Mouse (Mus musculus) limb, embryonic 15.5 days (tissue): ENCODE measurements around the gene Capn7. TPM values are rescaled to one million over a fixed set of nuclear protein-coding genes. Genes with fewer than 3 reads are reported as not detected.
A peak's percentile ranks its signal among the peaks of the same experiment; 100 is the strongest.

ENCODE experiments used
- ATAC-seq: fragments of 200-750 bp; cut with Nextera tagmentation; 2 replicates; pipeline ENCODE4 v1.8.0; 2017; ENCODE audit warnings: low read depth, moderate TSS enrichment; ENCODE audit not compliant: insufficient number of reproducible peaks, low FRiP score, low TSS enrichment
- H3K27ac ChIP-seq: fragments of 300-500 bp; sonication (generic); 2 replicates; pipeline ENCODE4 v1.5.1; 2015; ENCODE audit warnings: moderate library complexity, mild to moderate bottlenecking, inconsistent platforms
- H3K27me3 ChIP-seq: fragments of 300-500 bp; sonication (generic); 2 replicates; pipeline ENCODE4 v1.6.1; 2015; ENCODE audit warnings: inconsistent platforms
- H3K36me3 ChIP-seq: fragments of 300-500 bp; sonication (generic); 2 replicates; pipeline ENCODE4 v1.6.1; 2015; ENCODE audit warnings: inconsistent platforms
- H3K4me1 ChIP-seq: fragments of 300-500 bp; sonication (generic); 2 replicates; pipeline ENCODE4 v1.6.1; 2015; ENCODE audit warnings: inconsistent platforms
- H3K4me2 ChIP-seq: fragments of 300-500 bp; sonication (generic); 2 replicates; pipeline ENCODE4 v1.6.1; 2015; ENCODE audit warnings: mild to moderate bottlenecking, inconsistent platforms
- H3K4me3 ChIP-seq: fragments of 300-500 bp; sonication (generic); 2 replicates; pipeline ENCODE4 v1.5.1; 2015; ENCODE audit warnings: mild to moderate bottlenecking, inconsistent platforms
- H3K9ac ChIP-seq: fragments of 300-500 bp; sonication (generic); 2 replicates; pipeline ENCODE4 v1.6.1; 2015; ENCODE audit warnings: inconsistent platforms
- H3K9me3 ChIP-seq: fragments of 300-500 bp; sonication (generic); 2 replicates; pipeline ENCODE4 v1.6.1; 2016; ENCODE audit warnings: inconsistent platforms
- whole genome bisulfite sequencing: fragments of 180-500 bp; shearing (Covaris S2); methylation state at CpG from one replicate; pipeline ENCODE4 v1.1.7; 2015; 5-methylcytosine and 5-hydroxymethylcytosine counted together
- polyA plus RNA-seq: library from polyadenylated mRNA; unstranded; fragments of >200 nt; fragmentation: Nextera tagmentation; extraction: Ambion mirVana; gene quantifications from 2 replicates; pipeline ENCODE4 v1.2.1, GENCODE M21; 2015

Capn7 gene
- polyA plus RNA-seq, 1 experiment from 2014 or later: 42.7 TPM

DNA sequence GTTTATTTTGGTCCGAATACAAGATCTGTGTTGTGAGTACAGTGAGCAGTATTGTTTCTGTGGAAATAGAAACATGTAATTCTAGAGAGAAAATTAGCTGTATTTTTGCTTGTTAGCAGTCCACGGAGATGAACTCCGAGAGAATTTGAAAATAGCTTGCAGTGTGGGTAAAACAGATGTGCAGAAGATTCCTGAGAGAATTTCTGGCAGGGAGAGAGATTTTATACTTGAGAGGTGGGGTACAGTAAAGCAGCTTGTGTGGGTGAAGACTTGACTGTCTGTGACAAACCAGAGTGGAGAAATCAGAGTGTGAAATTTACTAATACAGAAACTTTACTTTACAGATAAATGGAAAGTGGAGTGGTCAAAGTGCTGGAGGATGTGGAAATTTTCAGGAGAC lies 32.9 kb downstream of the Capn7 start:
- Histone ChIP-seq H3K9ac (no peak overlapping the region), H3K27me3 (no peaks in the 10 kb centered on the region), H3K4me1 (no peaks in the 10 kb centered on the region), H3K27ac (no peak overlapping the region), H3K36me3 (peaks cover 73% of the 10 kb centered on the region), H3K4me2 (no peak overlapping the region), H3K9me3 (no peaks in the 10 kb centered on the region), H3K4me3 (no peak overlapping the region)
- no peak for ATAC-seq
- 74% methylated on average over 3 of the region's 3 CpGs for WGBS

DNA sequence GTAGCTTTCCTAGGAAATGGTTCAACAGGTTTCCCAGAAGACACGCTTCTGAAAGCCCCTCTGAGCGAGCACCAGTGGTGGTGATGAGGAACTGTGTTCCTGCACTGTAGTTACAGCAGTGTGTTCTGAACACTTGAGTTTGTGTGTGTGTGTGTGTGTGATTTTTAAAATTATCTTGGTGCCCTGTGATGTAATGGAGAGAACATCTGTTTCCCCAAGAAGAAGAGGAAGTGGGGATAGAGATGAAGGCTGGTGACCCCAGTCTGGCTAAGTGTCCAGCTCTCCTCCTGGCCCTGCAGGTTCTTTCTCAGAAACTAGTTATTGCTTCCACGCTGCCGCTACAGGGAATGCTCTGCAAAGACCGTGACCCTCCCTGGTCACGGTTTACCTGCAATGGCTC lies 38.0 kb downstream of the Capn7 start:
- Histone ChIP-seq H3K4me1 (no peaks in the 10 kb centered on the region), H3K36me3 (peaks cover 88% of the 10 kb centered on the region), H3K9ac (no peak overlapping the region), H3K4me3 (no peak overlapping the region), H3K9me3 (no peaks in the 10 kb centered on the region), H3K27ac (no peak overlapping the region), H3K4me2 (no peak overlapping the region), H3K27me3 (no peaks in the 10 kb centered on the region)
- ATAC-seq: no peak
- WGBS: 91% methylated on average over 6 of the region's 6 CpGs

DNA sequence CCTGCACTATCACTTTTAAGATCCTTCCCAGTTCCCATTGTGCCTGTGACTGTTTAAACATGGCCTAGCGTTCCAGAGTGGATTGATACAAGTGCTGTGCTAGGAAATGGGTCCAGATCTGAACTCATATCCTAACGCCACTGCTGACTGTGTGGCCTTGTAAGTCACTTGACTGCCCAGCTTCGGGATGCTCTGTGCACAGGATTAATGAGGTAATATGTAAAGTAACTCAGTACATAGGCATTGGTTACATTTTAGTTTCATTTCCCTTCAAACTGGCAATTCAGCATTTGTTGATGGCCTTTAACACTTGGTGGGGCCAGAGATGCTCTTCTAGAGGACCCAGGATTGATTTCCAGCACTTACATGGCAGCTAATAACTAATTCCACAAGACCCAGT lies 39.9 kb downstream of the Capn7 start:
- no peaks in the 10 kb centered on the region for H3K4me1 ChIP-seq
- H3K9me3 ChIP-seq: no peaks in the 10 kb centered on the region
- H3K27me3 ChIP-seq: no peaks in the 10 kb centered on the region
- no peak overlapping the region for H3K9ac ChIP-seq
- H3K27ac ChIP-seq: no peak overlapping the region
- 86% methylated on average over 3 of the region's 3 CpGs for WGBS
- H3K4me3 ChIP-seq: no peak overlapping the region
- ATAC-seq: no peak
- peaks cover 77% of the 10 kb centered on the region for H3K36me3 ChIP-seq
- H3K4me2 ChIP-seq: no peak overlapping the region

DNA sequence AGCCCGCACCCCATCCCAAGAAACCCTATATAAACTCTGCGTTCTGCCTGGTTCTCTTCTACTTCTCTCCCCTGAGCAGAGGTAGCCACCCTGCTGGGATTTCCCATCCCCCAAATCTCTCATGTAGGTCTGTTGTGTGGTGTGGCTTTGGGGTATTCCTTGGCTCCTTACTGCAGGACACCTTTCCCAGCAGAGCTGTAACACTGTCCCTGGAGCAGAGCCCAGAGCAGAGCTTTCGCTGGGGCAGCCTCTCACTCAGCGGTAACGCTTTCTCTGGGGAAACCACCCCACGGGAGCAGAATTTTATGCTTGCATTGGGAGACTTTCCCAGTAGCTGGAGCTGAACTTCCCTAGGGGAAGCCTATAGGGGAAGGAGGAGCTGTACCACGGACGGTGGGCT lies 45.8 kb downstream of the Capn7 start:
- ATAC-seq: no peak
- 81% methylated on average over 8 of the region's 8 CpGs for WGBS
- Histone ChIP-seq H3K27me3 (no peaks in the 10 kb centered on the region), H3K4me3 (no peak overlapping the region), H3K27ac (no peak overlapping the region), H3K4me2 (no peak overlapping the region), H3K36me3 (peaks cover 27% of the 10 kb centered on the region), H3K9ac (no peak overlapping the region), H3K4me1 (peaks cover 25% of the 10 kb centered on the region), H3K9me3 (no peaks in the 10 kb centered on the region)

DNA sequence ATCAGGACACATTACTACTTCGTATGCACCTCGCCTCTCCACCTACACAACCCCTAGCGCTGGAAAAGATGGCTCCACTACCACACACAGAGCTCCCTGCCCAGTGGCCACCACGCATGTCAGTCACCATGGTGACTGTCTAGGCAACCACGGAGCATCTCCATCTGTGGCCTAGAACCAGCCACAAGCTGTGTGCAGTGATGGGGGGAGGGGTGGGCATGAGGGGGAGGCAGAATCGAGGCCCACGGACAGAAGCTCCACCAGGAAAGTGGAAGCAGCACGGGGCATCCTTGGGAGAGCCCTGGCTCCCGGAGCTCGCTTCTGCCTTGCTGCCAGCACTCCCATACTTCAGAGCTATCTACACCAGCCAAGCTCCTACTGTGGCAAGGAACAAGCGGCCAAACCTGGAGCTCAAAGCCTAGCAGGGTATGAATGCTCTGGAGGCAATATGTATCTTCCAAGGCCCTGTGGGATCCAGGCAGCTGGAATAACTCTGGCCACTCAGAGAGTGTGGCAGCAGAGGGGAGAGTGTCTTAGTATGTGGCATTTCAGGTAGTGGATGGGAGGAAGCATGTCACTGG lies 47.1 kb downstream of the Capn7 start:
- no peaks in the 10 kb centered on the region for H3K27me3 ChIP-seq
- no peak overlapping the region for H3K4me3 ChIP-seq
- no peak for ATAC-seq
- H3K27ac ChIP-seq: no peak overlapping the region
- WGBS: 87% methylated on average over 11 of the region's 11 CpGs
- peaks cover 34% of the 10 kb centered on the region for H3K4me1 ChIP-seq
- peaks cover 14% of the 10 kb centered on the region; the same call in 1 of the 2 replicates for H3K36me3 ChIP-seq
- no peak overlapping the region for H3K4me2 ChIP-seq
- H3K9ac ChIP-seq: no peak overlapping the region
- H3K9me3 ChIP-seq: no peaks in the 10 kb centered on the region

DNA sequence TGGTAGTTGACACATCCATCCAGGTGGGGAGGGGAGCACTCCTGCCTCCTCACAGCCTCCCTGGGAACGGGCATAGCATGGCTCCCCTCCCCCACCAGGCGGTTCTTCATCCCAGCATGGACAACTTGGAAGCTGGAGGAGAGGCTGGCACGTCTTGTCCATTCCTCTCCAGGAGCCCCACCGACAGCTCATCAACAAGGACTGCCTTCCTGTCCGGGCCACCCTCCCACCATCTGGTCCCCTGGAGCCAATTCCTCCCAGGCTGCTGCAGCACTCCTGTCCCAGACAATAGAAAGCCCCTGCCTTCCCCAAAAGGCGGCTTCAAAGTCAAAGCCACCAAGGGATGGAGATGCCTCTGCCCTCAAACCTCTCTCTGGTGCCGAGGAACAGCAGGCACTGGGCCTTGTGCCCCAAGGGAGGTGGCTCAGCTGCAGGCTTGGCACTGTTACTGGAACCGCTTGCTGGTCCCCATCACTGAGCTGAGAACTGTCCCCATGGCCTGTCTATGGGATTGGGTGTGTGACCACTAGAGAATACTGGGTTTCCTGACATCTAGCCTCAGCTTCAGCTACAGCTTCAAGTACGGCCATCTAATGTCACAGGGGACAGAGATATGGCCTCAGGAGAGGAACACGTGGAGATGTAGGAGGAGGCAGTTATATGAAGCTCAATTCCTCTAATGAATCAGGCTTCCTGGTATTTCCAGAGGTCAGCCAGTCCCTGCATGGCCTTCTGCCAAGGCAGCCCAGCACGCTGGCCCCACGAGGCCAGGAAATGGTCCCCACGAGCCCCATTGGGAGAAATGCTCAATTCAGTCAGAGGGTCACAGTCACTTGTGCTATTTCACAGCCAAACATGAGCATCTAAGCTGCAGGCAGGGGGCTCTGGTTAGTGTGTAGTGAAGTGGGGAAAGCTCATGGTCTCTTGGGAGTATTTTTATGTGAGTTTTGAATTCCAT lies 48.2 kb downstream of the Capn7 start:
- Histone ChIP-seq H3K27me3 (no peaks in the 10 kb centered on the region), H3K9me3 (no peaks in the 10 kb centered on the region), H3K36me3 (0 out of 2 replicates have a peak, but pooled peaks cover 6% of the 10 kb centered on the region), H3K4me2 (no peak overlapping the region), H3K4me1 (peaks cover 38% of the 10 kb centered on the region), H3K9ac (no peak overlapping the region), H3K4me3 (no peak overlapping the region), H3K27ac (peak overlapping the region; percentile 47)
- ATAC-seq: no peak
- WGBS: 60% methylated on average over 13 of the region's 13 CpGs

DNA sequence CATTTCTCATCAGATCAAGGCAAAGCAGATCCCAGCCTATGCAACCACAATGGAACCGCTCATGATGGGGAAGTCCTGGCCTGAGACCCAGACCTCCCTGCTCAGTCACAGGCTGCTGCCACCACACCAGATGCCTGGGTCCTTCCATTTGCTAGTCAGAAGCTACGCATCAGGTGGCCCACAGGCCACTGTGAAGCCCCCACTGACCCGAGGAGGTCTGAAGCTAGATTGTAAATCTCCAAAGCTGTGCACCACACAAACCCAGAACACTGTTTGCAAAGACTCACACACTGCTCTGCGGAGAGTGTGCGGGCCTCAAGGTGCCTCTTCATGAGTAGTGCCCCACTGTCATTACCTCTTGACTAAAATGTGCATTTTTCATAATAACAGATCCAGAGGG lies 49.0 kb downstream of the Capn7 start:
- no peaks in the 10 kb centered on the region for H3K27me3 ChIP-seq
- H3K4me1 ChIP-seq: peaks cover 38% of the 10 kb centered on the region
- H3K27ac ChIP-seq: peak overlapping the region; percentile 47
- H3K36me3 ChIP-seq: 0 out of 2 replicates have a peak, but pooled peaks cover 4% of the 10 kb centered on the region
- H3K9me3 ChIP-seq: no peaks in the 10 kb centered on the region
- H3K9ac ChIP-seq: no peak overlapping the region
- ATAC-seq: no peak
- H3K4me3 ChIP-seq: no peak overlapping the region
- WGBS: 73% methylated on average over 5 of the region's 5 CpGs
- H3K4me2 ChIP-seq: no peak overlapping the region

DNA sequence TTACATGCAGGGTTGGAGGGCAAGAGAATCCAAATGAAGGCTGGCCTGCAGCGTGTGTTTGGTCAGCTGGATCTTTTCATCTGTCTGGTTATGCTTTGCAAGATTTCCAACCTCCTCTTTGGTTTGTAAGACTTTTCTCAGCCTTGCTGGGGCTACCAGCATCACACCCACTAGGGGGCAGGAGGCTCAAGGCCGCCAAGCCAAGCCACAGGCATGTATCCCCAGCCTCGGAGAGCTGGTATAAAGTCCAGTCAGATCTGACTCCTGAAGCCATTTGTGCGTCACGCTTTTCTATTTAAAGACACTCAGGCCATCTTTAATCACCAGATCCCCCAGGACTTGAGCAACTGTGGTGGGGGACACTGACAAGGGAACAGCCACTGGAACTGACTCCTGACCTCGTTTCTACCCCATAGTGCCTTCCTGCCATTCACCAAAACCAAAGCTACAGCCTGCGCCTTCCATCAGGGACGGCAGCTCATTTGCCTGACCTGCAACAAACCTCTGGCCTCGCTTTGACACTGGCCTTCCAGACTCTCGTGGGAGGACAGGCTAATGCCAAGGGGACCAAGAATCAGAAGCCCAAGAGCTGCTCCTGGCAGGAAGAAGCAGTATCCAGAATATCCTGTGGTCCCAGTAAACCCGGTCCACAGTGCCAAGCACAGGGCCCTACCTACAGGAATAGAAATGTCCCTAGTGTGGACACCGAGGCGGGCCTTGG lies 49.7 kb downstream of the Capn7 start:
- no peak for ATAC-seq
- H3K4me2 ChIP-seq: no peak overlapping the region
- no peaks in the 10 kb centered on the region for H3K9me3 ChIP-seq
- H3K4me3 ChIP-seq: no peak overlapping the region
- H3K9ac ChIP-seq: no peak overlapping the region
- WGBS: 47% methylated on average over 13 of the region's 13 CpGs
- H3K27me3 ChIP-seq: no peaks in the 10 kb centered on the region
- H3K36me3 ChIP-seq: 0 out of 2 replicates have a peak, but pooled peaks cover 3% of the 10 kb centered on the region
- H3K4me1 ChIP-seq: peaks cover 38% of the 10 kb centered on the region
- peak overlapping the region; percentile 17; the same call in 1 of the 2 replicates for H3K27ac ChIP-seq

DNA sequence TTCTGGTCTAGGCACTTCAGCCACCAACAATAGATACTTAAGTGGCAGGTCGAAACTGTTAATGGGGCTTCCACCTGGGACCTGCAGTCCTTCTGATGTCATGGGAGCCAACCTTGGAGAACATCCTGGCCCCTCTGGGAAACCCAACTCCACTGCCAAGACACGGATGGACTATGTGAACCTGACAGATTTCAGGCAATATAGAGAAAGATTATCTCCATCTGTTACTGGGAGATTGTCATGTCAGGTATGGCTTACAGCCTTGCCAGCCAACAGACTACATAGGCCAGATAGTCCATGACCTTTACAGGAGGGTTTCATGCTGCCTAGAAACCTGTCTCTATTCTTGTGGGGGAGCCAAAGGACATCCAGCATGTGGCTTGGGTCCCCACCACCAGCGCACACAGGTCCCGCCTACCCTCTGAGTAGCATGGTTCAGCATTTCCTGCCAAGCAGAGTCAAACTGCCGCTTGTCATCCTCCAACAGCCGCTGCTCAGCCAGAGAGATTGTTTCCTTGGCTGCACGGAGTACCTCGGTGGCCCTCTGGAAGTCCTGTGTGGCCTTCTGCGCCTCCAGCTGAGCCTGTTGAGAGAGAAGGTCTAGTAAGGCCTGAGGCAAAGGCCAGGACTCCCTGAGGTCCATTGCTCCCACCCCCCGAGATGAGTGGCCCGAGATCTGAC lies 51.0 kb downstream of the Capn7 start:
- 75% methylated on average over 11 of the region's 11 CpGs for WGBS
- H3K4me1 ChIP-seq: peaks cover 38% of the 10 kb centered on the region
- no peaks in the 10 kb centered on the region for H3K27me3 ChIP-seq
- no peak overlapping the region for H3K4me3 ChIP-seq
- no peak for ATAC-seq
- no peak overlapping the region for H3K4me2 ChIP-seq
- no peaks in the 10 kb centered on the region for H3K9me3 ChIP-seq
- H3K9ac ChIP-seq: no peak overlapping the region
- H3K36me3 ChIP-seq: 0 out of 2 replicates have a peak, but pooled peaks cover 3% of the 10 kb centered on the region
- no peak overlapping the region for H3K27ac ChIP-seq

DNA sequence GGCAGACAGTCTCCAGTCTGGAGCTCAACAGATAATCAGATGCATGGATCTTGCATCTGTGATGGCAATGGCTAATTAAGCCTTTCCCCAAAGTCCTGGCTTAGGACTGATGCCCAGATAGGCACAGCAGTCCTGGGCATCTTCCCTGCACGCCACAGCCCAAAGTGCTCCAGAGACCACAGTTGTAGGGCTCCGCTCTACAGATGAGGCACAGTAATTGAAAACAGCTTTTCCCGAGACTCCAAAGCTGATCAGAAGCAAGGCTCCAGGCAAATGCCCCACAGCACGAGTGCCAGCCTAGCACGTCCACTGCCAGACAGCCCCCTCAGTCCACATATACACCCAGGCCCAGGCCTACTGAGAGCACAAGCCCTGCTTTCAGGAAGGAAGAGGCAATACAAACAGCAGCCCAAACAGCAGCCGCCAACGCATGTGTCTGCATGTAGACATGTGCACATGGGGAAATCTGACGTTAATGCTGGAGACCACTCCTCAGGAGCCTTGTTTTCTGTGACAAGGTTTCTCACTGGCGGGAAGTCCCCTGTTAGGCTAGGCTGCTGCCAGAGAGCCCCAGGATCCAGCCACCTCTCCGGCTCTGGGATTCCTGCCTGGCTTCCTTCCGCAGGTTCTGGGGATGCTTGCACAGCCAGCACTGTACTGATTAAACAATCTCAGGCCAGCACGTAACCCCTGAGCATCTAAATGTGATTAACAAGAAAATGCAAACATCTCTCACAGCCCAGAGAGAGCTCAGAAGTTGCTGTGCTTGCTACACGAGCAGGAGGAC lies 51.8 kb downstream of the Capn7 start:
- Histone ChIP-seq H3K27ac (peak overlapping the region; percentile 38; the same call in 1 of the 2 replicates), H3K4me2 (no peak overlapping the region), H3K4me3 (no peak overlapping the region), H3K4me1 (peaks cover 38% of the 10 kb centered on the region), H3K9me3 (no peaks in the 10 kb centered on the region), H3K9ac (no peak overlapping the region), H3K27me3 (no peaks in the 10 kb centered on the region), H3K36me3 (0 out of 2 replicates have a peak, but pooled peaks cover under 1% of the 10 kb centered on the region)
- ATAC-seq: no peak
- 45% methylated on average over 13 of the region's 13 CpGs for WGBS
